Mouse (Mus musculus): ENCODE results near the gene Spert.

GRCm38 (mm10) chr14:75616375-75616774, 23.5 kb upstream of the Spert start:
- no peak for TF ChIP-seq RCOR1 (IDR thresholded peaks at IDR 0.05; ENCODE audit: low read depth, low read length)
- TF ChIP-seq MAX (IDR thresholded peaks at IDR 0.05; ENCODE audit: low read length) = no peak
- TF ChIP-seq MYC (IDR thresholded peaks at IDR 0.05; ENCODE audit: low read depth, low read length) = no peak
- TF ChIP-seq ZC3H11A (IDR thresholded peaks at IDR 0.05; ENCODE audit: low read depth, low read length) = no peak
- no peak for TF ChIP-seq CHD2 (IDR thresholded peaks at IDR 0.05; ENCODE audit: low read length)
- no peak for TF ChIP-seq E2F4 (IDR thresholded peaks at IDR 0.05; ENCODE audit: borderline replicate concordance, low read depth, low read length)
- no peak for TF ChIP-seq POLR2A (IDR thresholded peaks at IDR 0.05; ENCODE audit: control insufficient read depth in 1 of 2, insufficient read depth in 1 of 2, low read depth in 1 of 2, low read length in 2 of 2, poor library complexity in 1 of 2)
- no peak for TF ChIP-seq ZKSCAN1 (IDR thresholded peaks at IDR 0.05; ENCODE audit: low read depth, low read length)
